Mouse (Mus musculus) spleen, postnatal 0 days (tissue): Measurements from ENCODE around the gene Olfr1217. TPM values are rescaled to one million over a fixed set of nuclear protein-coding genes. Genes with fewer than 3 reads are reported as not detected.

Experiments
- polyA plus RNA-seq: library from polyadenylated mRNA; unstranded; fragments of >200 nt; fragmentation: Nextera tagmentation; extraction: Ambion mirVana; gene quantifications from 2 replicates; pipeline ENCODE4 v1.2.1, GENCODE M21; 2015

The Olfr1217 gene
- polyA plus RNA-seq: not detected in 2 replicates

GRCm38 (mm10) chr2:89031965-89032364 lies at the start of gene Olfr1217:
Olfr1217 (minus strand) TSS chr2:89032065.

GRCm38 (mm10) chr2:89061087-89061486 lies 29.2 kb upstream of the Olfr1217 start, which contains the start of gene Olfr1218:
Olfr1218 (minus strand) TSS chr2:89061187.

GRCm38 (mm10) chr2:89018240-89018639 lies 13.6 kb downstream of the Olfr1217 start, which contains the start of gene Olfr1216:
Olfr1216 (minus strand) TSS chr2:89018340.

GRCm38 (mm10) chr2:89006873-89007272 lies 25.0 kb downstream of the Olfr1217 start, which contains the start of gene Olfr1215:
Olfr1215 (minus strand) TSS chr2:89006973.

GRCm38 (mm10) chr2:88992553-88992952 lies 39.3 kb downstream of the Olfr1217 start, which contains the start of gene Olfr1214:
Olfr1214 (minus strand) TSS chr2:88992653.

GRCm38 (mm10) chr2:88980181-88980580 lies 51.7 kb downstream of the Olfr1217 start, which contains the start of gene Gm13762:
Gm13762 (minus strand) TSS chr2:88980281.

Other genes starting within 250 kb of the Olfr1217 start
- gene Olfr1201, start 239.0 kb downstream of the Olfr1217 start, polyA plus RNA-seq: not detected in 2 replicates
- not detected in 2 replicates for gene Olfr1202, start 217.6 kb downstream of the Olfr1217 start, polyA plus RNA-seq
- not detected in 2 replicates for gene Olfr1205, start 202.3 kb downstream of the Olfr1217 start, polyA plus RNA-seq
- gene Olfr1204, start 182.8 kb downstream of the Olfr1217 start, polyA plus RNA-seq: not detected in 2 replicates
- not detected in 2 replicates for gene Olfr1206, start 168.8 kb downstream of the Olfr1217 start, polyA plus RNA-seq
- gene Olfr1208, start 129.8 kb downstream of the Olfr1217 start, polyA plus RNA-seq: not detected in 2 replicates
- not detected in 2 replicates for gene Olfr1209, start 116.9 kb downstream of the Olfr1217 start, polyA plus RNA-seq
- gene Olfr1211, start 94.0 kb downstream of the Olfr1217 start, polyA plus RNA-seq: not detected in 2 replicates
- not detected in 2 replicates for gene Olfr1212, start 78.1 kb downstream of the Olfr1217 start, polyA plus RNA-seq
- gene Gm13762, start 51.8 kb downstream of the Olfr1217 start, polyA plus RNA-seq: not detected in 2 replicates
- gene Olfr1214, start 39.4 kb downstream of the Olfr1217 start, polyA plus RNA-seq: not detected in 2 replicates
- not detected in 2 replicates for gene Olfr1215, start 25.1 kb downstream of the Olfr1217 start, polyA plus RNA-seq
- gene Olfr1216, start 13.7 kb downstream of the Olfr1217 start, polyA plus RNA-seq: not detected in 2 replicates
- gene Olfr1218, start 29.1 kb upstream of the Olfr1217 start, polyA plus RNA-seq: not detected in 2 replicates
- not detected in 2 replicates for gene Olfr1219, start 51.4 kb upstream of the Olfr1217 start, polyA plus RNA-seq
- gene Olfr1220, start 74.8 kb upstream of the Olfr1217 start, polyA plus RNA-seq: not detected in 2 replicates
- gene Olfr1221, start 85.2 kb upstream of the Olfr1217 start, polyA plus RNA-seq: not detected in 2 replicates
- not detected in 2 replicates for gene Olfr1222, start 101.0 kb upstream of the Olfr1217 start, polyA plus RNA-seq
- not detected in 2 replicates for gene Olfr1223, start 119.5 kb upstream of the Olfr1217 start, polyA plus RNA-seq
- not detected in 2 replicates for gene Olfr1224-ps1, start 132.0 kb upstream of the Olfr1217 start, polyA plus RNA-seq
- gene Olfr1225, start 142.6 kb upstream of the Olfr1217 start, polyA plus RNA-seq: not detected in 2 replicates
- gene Olfr1226, start 168.0 kb upstream of the Olfr1217 start, polyA plus RNA-seq: not detected in 2 replicates
- gene Olfr1228, start 222.0 kb upstream of the Olfr1217 start, polyA plus RNA-seq: not detected in 2 replicates